Mouse (Mus musculus) gastrocnemius, postnatal 10 days (tissue): ENCODE measurements around the gene Smtn. TPM values are rescaled to one million over a fixed set of nuclear protein-coding genes. Genes with fewer than 3 reads are reported as not detected.

Experiments
- DNase-seq: peaks from one replicate; pipeline ENCODE4 v3.0.0; 2021; ENCODE audit warnings: mixed read lengths
- long read RNA-seq, 2 experiments: library from polyadenylated mRNA; stranded (forward); transcript quantifications; one replicate each; pipeline ENCODE4 v2.0.0; 2021
- total RNA-seq, 2 experiments: library from RNA; stranded (reverse); gene quantifications; 2 replicates each; pipeline ENCODE4 v1.2.3; 2021

The Smtn gene
- 100 to 1,000 TPM; 182 to 198 TPM for total RNA-seq
- long read RNA-seq, experiment 1, transcript Smtn-202 (21 exons, 3,335 nt): minor isoform, 36 of 392 reads
- long read RNA-seq, experiment 1, transcript Smtn-201 (9 exons, 1,747 nt): major isoform, 225 of 392 reads
- long read RNA-seq, experiment 1, partial matches to known transcripts: 78 of 392 reads
- long read RNA-seq, experiment 1, other reads (novel, unspliced or antisense): 49 of 392 reads
- long read RNA-seq, experiment 2, transcript Smtn-201 (9 exons, 1,747 nt): major isoform, 256 of 393 reads
- long read RNA-seq, experiment 2, transcript Smtn-202 (21 exons, 3,335 nt): minor isoform, 24 of 393 reads
- long read RNA-seq, experiment 2, partial matches to known transcripts: 54 of 393 reads
- long read RNA-seq, experiment 2, other reads (novel, unspliced or antisense): 55 of 393 reads

GRCm38 (mm10) chr11:3540451-3541085 lies at the start of gene Smtn:
TSS of gene Smtn (minus strand) at chr11:3540612.
- DNase-seq: no peak

- DNase-seq: no peak
Measured at GRCm38 (mm10) chr11:3588036-3588672, 47.7 kb upstream of the Smtn start.

- no peak for DNase-seq
Measured at GRCm38 (mm10) chr11:3587350-3587749, 46.9 kb upstream of the Smtn start.

- no peak for DNase-seq
Measured at GRCm38 (mm10) chr11:3585983-3586618, 45.7 kb upstream of the Smtn start.

GRCm38 (mm10) chr11:3583127-3583526 lies 42.7 kb upstream of the Smtn start:
- DNase-seq: no peak

GRCm38 (mm10) chr11:3581908-3582307 lies 41.5 kb upstream of the Smtn start:
- DNase-seq: no peak

- DNase-seq: no peak
Measured at GRCm38 (mm10) chr11:3580306-3581084, 40.1 kb upstream of the Smtn start.

- no peak for DNase-seq
Measured at GRCm38 (mm10) chr11:3578050-3578725, 37.8 kb upstream of the Smtn start.

GRCm38 (mm10) chr11:3575238-3575637 lies 34.8 kb upstream of the Smtn start:
- no peak for DNase-seq

- DNase-seq: peak; percentile 58
Measured at GRCm38 (mm10) chr11:3573092-3573491, 32.7 kb upstream of the Smtn start.

GRCm38 (mm10) chr11:3572181-3572580 lies 31.8 kb upstream of the Smtn start:
- DNase-seq: no peak

- DNase-seq: no peak
Measured at GRCm38 (mm10) chr11:3570321-3570720, 29.9 kb upstream of the Smtn start.

GRCm38 (mm10) chr11:3567896-3568295 lies 27.5 kb upstream of the Smtn start:
- no peak for DNase-seq

GRCm38 (mm10) chr11:3566018-3566417 lies 25.6 kb upstream of the Smtn start:
- no peak for DNase-seq

- DNase-seq: no peak
Measured at GRCm38 (mm10) chr11:3564451-3564850, 24.0 kb upstream of the Smtn start.

- no peak for DNase-seq
Measured at GRCm38 (mm10) chr11:3563853-3564252, 23.4 kb upstream of the Smtn start.

- no peak for DNase-seq
Measured at GRCm38 (mm10) chr11:3560202-3560601, 19.8 kb upstream of the Smtn start.

GRCm38 (mm10) chr11:3557852-3558251 lies 17.4 kb upstream of the Smtn start:
- no peak for DNase-seq

- DNase-seq: no peak
Measured at GRCm38 (mm10) chr11:3554976-3555375, 14.6 kb upstream of the Smtn start.

- DNase-seq: no peak
Measured at GRCm38 (mm10) chr11:3549791-3550190, 9.4 kb upstream of the Smtn start.

- no peak for DNase-seq
Measured at GRCm38 (mm10) chr11:3548564-3549295, 8.3 kb upstream of the Smtn start.
